Mouse (Mus musculus): Measurements from ENCODE around the gene Blm. TPM values are rescaled to one million over a fixed set of nuclear protein-coding genes. Genes with fewer than 3 reads are reported as not detected.

Gene Blm
- polyA plus RNA-seq, 1 experiment from 2014 or later = 3.1 TPM

DNA sequence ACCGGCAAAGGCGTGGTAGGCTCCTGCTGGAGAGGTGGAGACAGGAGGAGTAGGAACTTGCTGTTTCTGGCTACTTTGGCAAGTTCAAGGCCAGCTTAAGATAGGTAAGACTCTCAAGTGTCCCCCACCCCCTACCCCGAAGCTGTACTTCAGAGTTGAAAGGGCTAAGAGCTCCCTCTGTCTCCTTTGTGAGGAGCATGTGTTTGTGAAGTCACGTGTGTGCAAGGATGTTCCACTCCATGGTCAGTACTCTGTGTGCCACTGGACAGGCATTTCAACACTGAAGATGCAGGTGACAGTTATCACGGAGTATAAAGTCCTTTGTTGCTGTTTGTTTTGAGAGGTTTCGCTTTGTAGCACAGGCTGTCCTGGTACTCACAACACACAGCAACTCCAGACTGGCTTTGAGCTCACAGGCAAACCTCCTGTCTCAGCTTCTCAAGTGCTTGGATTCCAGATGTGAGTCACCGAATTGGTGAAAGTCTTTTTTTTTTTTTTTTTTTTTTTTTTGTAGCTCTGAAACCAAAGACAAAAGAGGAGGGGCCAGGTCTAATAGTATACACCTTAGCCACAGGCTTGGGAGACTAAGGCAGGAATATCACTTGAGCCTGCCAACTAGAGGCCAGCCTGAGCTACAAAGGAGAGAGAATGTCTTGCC lies 88.6 kb downstream of the Blm start:
- H3K27me3 ChIP-seq (replicated peaks; ENCODE audit: control insufficient read depth, insufficient read depth, low read length) = no peaks in the 10 kb centered on the region
- no peak overlapping the region for H3K27ac ChIP-seq (ENCODE audit: low read depth, low read length)
- no peaks in the 10 kb centered on the region for H3K4me1 ChIP-seq (replicated peaks; ENCODE audit: control insufficient read depth, insufficient read depth, low read length)
- no peak for TF ChIP-seq CTCF (IDR thresholded peaks at IDR 0.05; ENCODE audit: low read depth)
- no peaks in the 10 kb centered on the region for H3K9me3 ChIP-seq (ENCODE audit: control insufficient read depth)
- no peaks in the 10 kb centered on the region for H3K36me3 ChIP-seq (ENCODE audit: control insufficient read depth, insufficient read depth)
- no peak overlapping the region for H3K9ac ChIP-seq (ENCODE audit: low read depth, low read length)
- no peak for ATAC-seq
- no peak overlapping the region for H3K4me3 ChIP-seq (ENCODE audit: low read depth, low read length)
- no peak overlapping the region for H3K4me2 ChIP-seq (replicated peaks; ENCODE audit: low read depth)
- WGBS = 73% methylated on average over 7 of the region's 7 CpGs

DNA sequence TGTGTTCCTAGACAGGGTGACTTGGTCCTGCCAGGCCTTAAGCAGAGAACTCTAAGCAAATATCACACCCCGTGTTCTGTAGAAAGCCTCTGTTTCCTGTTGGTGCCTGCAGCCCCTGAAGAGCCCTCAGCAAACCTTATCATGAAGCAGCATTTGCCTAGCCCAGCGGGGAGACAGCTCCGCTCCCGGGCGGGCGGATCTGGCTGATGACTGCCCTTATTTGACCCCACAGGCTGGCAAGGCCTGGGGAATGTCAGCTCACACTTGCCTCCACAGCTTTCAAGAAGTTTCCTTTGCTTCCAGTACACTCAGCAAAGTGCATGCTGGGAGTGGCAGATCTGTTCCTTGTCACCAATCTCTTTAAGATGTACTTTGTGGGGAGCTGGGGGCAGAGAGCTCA lies 89.4 kb downstream of the Blm start:
- Histone ChIP-seq H3K27me3 (replicated peaks; ENCODE audit: control insufficient read depth, insufficient read depth, low read length) (no peaks in the 10 kb centered on the region), H3K27ac (ENCODE audit: low read depth, low read length) (no peak overlapping the region), H3K4me1 (replicated peaks; ENCODE audit: control insufficient read depth, insufficient read depth, low read length) (no peaks in the 10 kb centered on the region), H3K4me2 (replicated peaks; ENCODE audit: low read depth) (no peak overlapping the region), H3K9me3 (ENCODE audit: control insufficient read depth) (no peaks in the 10 kb centered on the region), H3K9ac (ENCODE audit: low read depth, low read length) (no peak overlapping the region), H3K4me3 (ENCODE audit: low read depth, low read length) (no peak overlapping the region), H3K36me3 (ENCODE audit: control insufficient read depth, insufficient read depth) (no peaks in the 10 kb centered on the region)
- whole genome bisulfite sequencing = 50% methylated on average over 6 of the region's 6 CpGs
- no peak; the same call in 1 of the 2 replicates for ATAC-seq
- no peak for TF ChIP-seq CTCF (IDR thresholded peaks at IDR 0.05; ENCODE audit: low read depth)

DNA sequence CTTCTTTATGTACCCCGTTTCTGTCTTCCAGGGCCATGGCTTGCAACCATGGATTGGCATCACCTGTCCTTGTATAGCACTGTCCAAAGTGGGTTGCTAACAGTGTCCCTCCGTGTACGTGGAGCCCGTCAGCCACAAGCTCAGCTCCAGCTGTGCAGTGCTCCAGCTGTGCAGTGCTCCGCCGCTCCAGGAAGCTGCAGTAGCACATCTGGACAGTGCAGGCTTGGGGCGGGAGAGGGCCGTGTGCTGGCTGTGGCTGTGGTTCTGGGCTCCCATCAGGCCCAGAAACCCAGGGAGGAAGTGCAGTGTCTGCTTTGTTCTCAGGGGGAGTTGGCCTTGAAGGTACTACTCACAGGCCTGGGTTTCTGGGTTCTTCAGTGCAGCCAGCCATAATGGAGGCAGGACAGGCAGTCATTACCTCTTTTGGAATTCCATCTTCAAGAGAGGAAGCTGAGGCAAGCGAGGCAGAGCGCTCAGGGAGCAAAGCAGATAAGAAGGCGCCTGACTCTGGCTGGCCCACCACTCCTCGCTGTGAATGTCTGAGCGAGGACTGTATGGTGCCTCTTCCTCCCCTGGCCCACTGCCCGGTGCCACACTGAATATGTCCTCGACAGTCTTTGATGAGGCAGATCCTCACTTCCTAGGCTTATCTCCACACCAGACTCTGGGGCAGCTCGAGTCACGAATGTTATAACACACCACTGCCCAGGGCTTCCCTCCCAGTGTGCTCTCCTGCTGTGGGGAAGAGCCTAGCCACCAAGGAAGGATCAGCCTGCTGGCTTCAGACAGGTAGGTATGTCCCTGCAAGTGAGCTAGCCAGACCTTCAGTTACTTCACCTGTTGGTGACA lies 90.3 kb downstream of the Blm start:
- TF ChIP-seq CTCF (IDR thresholded peaks at IDR 0.05; ENCODE audit: low read depth) = peak; percentile 11; the same call in 1 of the 2 replicates
- H3K4me3 ChIP-seq (ENCODE audit: low read depth, low read length) = no peak overlapping the region
- no peak overlapping the region for H3K27ac ChIP-seq (ENCODE audit: low read depth, low read length)
- H3K9ac ChIP-seq (ENCODE audit: low read depth, low read length) = no peak overlapping the region
- H3K4me1 ChIP-seq (replicated peaks; ENCODE audit: control insufficient read depth, insufficient read depth, low read length) = no peaks in the 10 kb centered on the region
- no peaks in the 10 kb centered on the region for H3K27me3 ChIP-seq (replicated peaks; ENCODE audit: control insufficient read depth, insufficient read depth, low read length)
- no peak overlapping the region for H3K4me2 ChIP-seq (replicated peaks; ENCODE audit: low read depth)
- H3K36me3 ChIP-seq (ENCODE audit: control insufficient read depth, insufficient read depth) = no peaks in the 10 kb centered on the region
- WGBS = 56% methylated on average over 17 of the region's 17 CpGs
- ATAC-seq = no peak
- H3K9me3 ChIP-seq (ENCODE audit: control insufficient read depth) = no peaks in the 10 kb centered on the region

DNA sequence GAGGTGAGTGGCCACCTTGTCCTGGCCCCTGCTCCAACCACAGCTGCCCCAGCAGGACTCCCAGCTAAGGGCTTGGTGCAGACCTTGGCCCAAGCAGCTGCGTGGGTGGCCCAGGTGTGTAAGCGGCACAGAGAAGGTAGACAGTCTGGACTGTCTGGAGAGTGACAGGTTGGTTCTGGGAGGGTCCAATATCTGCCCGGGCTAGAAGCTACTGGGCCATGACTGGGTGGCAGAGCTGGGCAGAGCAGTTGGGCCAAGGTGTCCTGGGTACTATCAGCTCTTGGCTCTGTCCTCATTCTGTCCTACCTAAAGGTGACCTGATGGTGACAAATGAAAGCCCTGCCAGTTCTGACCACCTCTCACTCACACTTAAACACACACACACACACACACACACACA lies 91.8 kb downstream of the Blm start:
- 96% methylated on average over 3 of the region's 3 CpGs for WGBS
- Histone ChIP-seq H3K9ac (ENCODE audit: low read depth, low read length) (no peak overlapping the region), H3K4me3 (ENCODE audit: low read depth, low read length) (no peak overlapping the region), H3K9me3 (ENCODE audit: control insufficient read depth) (no peaks in the 10 kb centered on the region), H3K27me3 (replicated peaks; ENCODE audit: control insufficient read depth, insufficient read depth, low read length) (no peaks in the 10 kb centered on the region), H3K4me1 (replicated peaks; ENCODE audit: control insufficient read depth, insufficient read depth, low read length) (no peaks in the 10 kb centered on the region), H3K27ac (ENCODE audit: low read depth, low read length) (no peak overlapping the region), H3K4me2 (replicated peaks; ENCODE audit: low read depth) (no peak overlapping the region), H3K36me3 (ENCODE audit: control insufficient read depth, insufficient read depth) (no peaks in the 10 kb centered on the region)
- TF ChIP-seq CTCF (IDR thresholded peaks at IDR 0.05; ENCODE audit: low read depth) = no peak
- no peak for ATAC-seq

DNA sequence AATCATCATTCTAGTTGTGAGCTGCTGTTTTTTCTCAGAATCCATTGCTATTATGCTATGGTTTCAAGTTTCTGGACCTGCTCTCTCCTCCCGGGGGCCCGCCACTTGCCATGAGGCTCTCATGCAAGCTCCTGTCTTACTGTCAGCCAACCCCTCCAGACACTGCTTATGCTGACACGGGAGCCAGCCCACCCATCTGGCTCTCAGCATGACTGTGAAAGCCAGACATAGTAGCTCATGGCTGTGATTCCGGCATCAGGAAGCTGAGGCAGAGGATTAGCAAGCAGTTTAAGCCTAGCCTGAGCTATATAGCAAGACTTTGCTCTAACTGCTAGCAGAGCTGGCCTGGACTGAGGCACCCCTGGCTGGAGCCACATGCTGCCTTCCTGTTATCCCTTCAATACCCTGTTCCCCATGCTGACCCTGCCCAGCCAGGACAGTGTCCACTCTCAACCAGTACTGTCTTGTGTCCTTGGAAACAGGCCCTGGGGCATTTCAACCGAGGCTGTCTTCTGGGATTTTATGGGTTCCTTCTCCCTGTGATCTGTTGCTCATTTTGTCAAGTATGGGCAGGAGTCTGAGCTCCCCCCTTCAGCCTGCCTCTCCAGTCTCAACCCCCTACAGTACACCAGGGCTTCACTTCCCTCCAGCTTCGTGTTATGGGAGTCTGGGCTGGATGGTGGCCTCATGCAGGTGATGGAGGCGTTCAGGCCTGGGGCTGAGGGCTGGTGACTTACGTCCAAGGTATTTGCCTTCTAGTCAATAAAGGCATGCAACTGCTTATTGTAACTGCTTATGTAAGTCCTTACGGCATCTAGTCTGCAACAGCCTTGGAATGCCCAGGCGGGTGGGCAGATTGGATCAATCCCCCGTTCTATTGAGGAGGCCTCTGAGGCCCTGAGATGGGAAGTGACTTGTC lies 92.7 kb downstream of the Blm start:
- no peak for TF ChIP-seq CTCF (IDR thresholded peaks at IDR 0.05; ENCODE audit: low read depth)
- no peak overlapping the region for H3K4me2 ChIP-seq (replicated peaks; ENCODE audit: low read depth)
- no peak overlapping the region for H3K4me3 ChIP-seq (ENCODE audit: low read depth, low read length)
- no peaks in the 10 kb centered on the region for H3K4me1 ChIP-seq (replicated peaks; ENCODE audit: control insufficient read depth, insufficient read depth, low read length)
- no peaks in the 10 kb centered on the region for H3K9me3 ChIP-seq (ENCODE audit: control insufficient read depth)
- H3K27me3 ChIP-seq (replicated peaks; ENCODE audit: control insufficient read depth, insufficient read depth, low read length) = no peaks in the 10 kb centered on the region
- WGBS = 77% methylated on average over 11 of the region's 11 CpGs
- no peak overlapping the region for H3K27ac ChIP-seq (ENCODE audit: low read depth, low read length)
- H3K36me3 ChIP-seq (ENCODE audit: control insufficient read depth, insufficient read depth) = no peaks in the 10 kb centered on the region
- ATAC-seq = no peak
- no peak overlapping the region for H3K9ac ChIP-seq (ENCODE audit: low read depth, low read length)

DNA sequence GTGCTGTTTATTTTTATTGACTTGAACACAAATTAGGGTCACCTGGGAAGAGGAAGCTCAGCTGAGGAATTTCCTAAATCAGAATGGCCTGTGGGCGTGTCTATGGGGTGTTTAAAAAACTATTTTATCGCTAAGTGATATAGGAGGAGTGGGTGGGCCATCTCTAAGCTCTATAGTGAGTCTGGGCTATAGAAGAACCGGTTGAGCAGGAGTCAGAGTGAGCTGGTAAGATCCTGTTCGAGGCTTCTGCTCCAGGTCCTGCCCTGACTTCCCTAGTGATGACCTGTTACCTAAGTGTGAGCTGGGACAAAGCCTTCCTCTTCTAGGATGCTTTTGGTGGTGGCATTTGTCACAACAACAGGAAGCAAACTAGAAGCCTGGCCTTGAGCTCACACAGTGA lies 94.2 kb downstream of the Blm start:
- 36% methylated on average over 4 of the region's 4 CpGs for WGBS
- no peak for TF ChIP-seq CTCF (IDR thresholded peaks at IDR 0.05; ENCODE audit: low read depth)
- Histone ChIP-seq H3K27ac (ENCODE audit: low read depth, low read length) (no peak overlapping the region), H3K9ac (ENCODE audit: low read depth, low read length) (no peak overlapping the region), H3K4me3 (ENCODE audit: low read depth, low read length) (no peak overlapping the region), H3K4me2 (replicated peaks; ENCODE audit: low read depth) (no peak overlapping the region), H3K27me3 (replicated peaks; ENCODE audit: control insufficient read depth, insufficient read depth, low read length) (no peaks in the 10 kb centered on the region), H3K4me1 (replicated peaks; ENCODE audit: control insufficient read depth, insufficient read depth, low read length) (no peaks in the 10 kb centered on the region), H3K9me3 (ENCODE audit: control insufficient read depth) (no peaks in the 10 kb centered on the region), H3K36me3 (ENCODE audit: control insufficient read depth, insufficient read depth) (no peaks in the 10 kb centered on the region)
- ATAC-seq = no peak

Data from intestine, postnatal 0 days (tissue).